Mouse (Mus musculus) retina, postnatal 1 day (tissue): ENCODE measurements at regions not wholly inside any gene's neighbourhood (a gene's known extent, or its start where the extent isn't known, plus 50 kb on each side); places are given as distances from the start of the nearest gene placed in this dataset.
"Not testable (repeated sequence)": the region's sequence is repeated elsewhere in the genome, so short reads cannot be mapped to it uniquely, and the experiment has no call there.

Experiments
- DNase-seq: peaks from one replicate; pipeline ENCODE4 v3.0.0-alpha.2; 2012

DNA sequence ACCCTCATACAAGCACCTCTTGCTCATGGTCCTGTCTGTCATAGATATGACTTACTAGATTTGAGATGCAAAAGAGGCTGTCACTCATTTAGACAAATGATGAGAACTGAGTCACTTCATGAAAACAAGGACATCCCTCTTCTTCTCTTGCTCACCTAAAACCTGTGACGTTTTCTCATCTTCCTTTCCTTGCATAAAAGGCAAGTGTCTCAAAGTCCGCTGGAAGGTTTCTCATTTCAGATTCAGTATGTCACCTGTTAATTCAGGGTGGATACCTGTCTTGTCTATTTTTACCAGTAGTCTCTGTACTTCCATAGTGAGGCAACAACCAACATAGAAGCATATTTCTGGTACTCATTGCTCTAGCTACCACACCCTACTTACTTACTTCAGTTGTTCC lies 325.6 kb downstream of the Car8 start:
- no peak for DNase-seq

DNA sequence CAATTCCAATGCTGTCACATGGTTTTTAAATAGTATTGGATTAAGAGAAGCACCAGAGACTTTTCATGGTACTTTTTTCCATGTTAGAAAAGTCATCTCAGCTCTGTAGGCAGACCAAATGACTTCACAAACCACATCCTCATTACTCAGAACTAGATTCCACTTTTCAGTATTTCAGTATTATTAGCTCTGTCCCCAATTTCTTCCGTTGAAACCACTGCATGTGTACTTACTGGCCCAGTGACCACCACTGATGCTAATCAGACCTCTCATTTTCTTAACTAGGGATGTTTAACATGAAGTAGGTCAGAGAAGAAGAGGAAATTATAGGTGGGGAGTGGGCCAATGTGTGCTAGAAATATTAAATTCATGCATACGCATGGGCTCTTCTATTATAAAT lies 326.2 kb downstream of the Car8 start:
- no peak for DNase-seq

DNA sequence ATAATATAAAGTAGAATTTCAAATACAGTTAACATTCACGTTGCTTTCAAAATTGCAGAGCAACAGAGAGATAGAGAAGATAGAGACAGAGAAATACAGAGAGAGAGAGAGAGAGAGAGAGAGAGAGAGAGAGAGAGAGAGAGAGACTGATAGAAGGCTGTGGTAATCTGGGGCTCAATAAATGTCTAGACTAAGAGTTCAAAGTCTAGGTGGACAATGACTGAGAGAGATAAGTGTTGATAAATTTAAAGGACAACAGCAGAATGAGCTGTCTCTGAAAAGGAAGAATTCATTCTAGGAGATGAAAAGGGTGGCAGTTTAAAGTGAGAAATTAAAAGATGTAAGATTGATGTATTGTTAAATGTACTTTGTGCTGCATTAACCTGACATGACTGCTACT lies 335.7 kb downstream of the Car8 start:
- DNase-seq: no peak

DNA sequence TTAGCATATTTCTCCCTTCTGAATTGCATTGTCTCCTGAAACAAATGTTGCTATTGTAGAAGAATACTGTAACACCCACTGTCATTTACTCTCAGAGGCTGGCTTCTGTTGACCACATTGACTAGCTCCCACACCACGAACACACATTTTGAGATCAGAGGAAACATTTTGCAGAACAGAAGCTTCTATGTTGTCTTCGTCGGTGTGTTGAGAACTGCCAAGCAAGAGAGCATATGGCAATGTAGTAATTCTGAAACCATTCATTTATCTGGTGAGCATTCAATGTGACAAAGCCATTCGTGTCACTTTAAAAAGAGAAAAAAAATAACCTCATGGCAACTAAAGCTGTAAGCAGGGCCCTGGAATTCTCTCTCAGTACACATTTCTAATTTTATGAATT lies 343.9 kb downstream of the Car8 start:
- peak; percentile 13 for DNase-seq

DNA sequence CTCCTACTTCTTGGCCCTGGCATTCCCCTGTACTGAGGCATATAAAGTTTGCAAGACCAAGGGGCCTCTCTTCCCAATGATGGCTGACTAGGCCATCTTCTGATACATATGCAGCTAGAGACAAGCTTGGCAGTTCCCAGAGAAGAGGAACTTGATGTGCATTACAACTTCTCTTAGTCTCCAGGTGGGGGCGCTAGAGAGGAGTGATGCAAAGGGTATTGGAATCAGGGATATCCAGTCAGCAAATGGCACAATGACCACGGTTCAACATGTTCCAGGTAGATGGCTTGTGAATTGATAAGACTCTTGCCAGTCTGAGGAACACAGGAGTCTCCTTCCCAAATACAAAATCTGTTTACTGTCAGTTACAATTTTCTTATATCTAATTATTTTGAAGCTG lies 347.7 kb downstream of the Car8 start:
- no peak for DNase-seq

DNA sequence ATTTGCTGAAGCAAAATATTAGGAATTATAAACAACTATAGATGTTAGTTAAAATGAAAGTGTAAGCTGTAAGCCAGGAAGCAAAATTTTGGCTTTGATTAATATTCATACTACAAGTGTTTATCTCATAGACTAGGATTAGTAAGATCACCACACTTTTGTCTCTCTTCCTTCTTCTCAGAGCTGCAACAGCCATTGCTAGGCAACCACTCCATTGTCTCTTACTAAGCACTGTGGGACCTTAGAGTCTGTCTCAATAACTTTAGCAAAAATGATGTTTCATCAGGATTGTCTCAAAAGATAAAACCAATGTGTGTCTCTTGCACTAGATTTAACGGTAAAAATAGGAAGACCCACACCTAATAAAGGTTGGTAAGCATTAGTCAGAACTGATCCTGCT lies 384.3 kb downstream of the Car8 start:
- DNase-seq: peak; percentile 24

DNA sequence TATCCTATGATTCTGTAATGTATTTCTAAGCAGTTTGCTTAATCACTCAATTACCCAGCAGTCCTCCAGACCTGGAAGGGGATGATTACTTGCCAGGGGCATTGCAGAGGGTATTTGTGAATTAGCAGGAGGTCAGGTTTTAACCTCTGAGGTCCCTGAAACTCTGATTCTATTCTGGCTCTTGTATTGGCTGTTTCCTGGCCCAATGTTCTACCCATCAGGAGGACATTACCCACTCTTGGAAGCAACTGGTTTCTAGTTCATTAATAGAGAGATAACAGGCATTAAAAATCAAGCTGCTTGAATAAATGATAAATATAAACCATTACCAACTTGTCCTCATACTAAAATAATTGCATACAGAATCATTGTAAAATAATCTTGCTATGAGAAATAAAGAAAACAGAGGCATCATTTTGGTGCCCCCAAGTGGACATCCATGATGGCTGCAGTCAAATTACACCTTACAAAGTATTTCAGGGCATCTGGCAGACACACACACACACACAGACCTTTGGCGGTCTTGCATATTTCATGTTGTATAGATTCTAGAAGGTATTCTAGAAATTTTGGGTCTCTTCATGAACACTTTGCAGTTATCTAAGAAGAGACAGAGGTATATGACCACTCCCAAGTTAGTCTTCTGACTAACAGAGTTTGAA lies 385.6 kb downstream of the Car8 start:
- peak; percentile 71 for DNase-seq

DNA sequence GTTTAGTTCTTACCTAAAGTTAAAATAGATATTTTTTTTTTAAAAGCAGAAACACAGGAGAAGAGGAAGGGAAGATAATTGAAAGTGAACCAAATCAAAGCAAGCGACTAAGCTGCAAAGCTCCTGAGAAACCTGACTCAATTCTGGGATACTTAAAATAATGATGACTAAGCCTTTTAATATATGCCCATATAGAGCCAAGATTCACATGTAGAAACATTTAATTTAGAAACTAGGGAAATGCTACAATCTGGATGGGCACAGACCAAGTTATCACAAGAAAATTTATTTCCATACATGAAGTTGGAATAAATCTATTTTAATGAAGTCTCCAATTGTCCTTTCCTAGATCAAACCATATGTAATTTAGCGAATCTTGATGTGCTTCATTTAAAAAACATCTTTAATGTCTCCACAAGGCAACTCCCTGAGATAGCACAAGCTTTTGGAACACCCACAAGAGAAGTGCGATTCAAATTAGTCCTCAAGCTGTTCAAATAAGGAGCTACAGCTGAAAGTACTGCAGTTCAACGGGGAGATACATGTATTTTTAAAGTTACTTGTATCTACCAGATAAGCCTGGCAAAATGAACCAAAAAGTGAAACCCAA lies 386.7 kb downstream of the Car8 start:
- no peak for DNase-seq

DNA sequence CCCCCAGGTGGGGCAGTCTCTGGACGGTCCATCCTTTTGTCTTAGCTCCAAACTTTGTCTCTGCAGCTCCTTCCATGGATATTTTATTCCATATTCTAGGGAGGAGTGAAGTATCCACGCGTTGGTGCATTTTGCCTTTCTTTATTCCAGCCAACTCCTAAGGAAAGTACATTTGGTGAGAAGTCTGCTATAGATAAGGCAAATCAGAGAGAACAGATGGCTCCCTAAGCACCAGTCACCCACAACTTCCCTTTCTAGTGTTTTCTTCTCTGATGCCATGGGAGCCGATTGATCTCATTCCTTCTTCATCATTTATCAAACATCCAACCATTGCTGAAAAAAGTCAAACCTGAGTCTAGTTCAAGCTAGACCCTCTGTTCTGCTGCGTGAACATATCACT lies 391.4 kb downstream of the Car8 start:
- no peak for DNase-seq

DNA sequence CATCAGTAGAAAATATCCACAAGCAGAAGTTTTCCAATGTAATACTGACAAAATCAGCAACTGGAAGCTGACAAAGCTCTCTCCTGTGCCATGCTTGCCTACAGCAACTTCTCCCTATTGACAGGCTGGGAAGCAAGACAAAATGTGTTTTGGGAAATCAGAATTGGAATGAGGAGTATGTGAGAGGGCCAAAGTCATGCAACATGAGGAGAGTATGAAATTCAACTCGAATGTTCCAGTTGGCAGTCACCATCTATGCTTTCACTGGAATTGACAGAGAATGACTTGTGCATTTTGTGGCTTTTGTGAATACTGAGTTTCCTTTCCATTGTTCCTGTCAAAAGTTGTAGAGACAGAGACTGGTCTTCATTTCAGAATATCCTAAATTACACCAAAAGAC lies 409.7 kb downstream of the Car8 start:
- no peak for DNase-seq

DNA sequence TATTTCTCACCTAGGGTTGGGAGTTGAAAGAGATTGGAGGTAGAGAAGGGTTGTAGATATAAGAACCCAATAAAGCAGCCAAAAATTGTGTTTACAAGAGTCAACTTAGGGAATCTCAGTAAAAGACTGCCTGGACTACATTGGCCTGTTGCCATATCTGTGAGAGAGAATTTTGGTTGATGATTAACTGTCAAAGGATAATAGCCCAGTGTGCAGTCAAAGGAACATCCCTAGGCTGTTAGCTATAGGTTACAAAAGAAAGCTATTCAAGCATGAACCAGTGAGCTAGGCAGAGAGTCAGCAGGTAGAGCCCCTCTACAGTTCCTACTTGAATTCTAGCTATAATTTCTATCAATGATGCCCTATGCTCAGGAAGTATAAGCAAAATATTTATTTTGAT lies 419.0 kb downstream of the Car8 start:
- DNase-seq: no peak

DNA sequence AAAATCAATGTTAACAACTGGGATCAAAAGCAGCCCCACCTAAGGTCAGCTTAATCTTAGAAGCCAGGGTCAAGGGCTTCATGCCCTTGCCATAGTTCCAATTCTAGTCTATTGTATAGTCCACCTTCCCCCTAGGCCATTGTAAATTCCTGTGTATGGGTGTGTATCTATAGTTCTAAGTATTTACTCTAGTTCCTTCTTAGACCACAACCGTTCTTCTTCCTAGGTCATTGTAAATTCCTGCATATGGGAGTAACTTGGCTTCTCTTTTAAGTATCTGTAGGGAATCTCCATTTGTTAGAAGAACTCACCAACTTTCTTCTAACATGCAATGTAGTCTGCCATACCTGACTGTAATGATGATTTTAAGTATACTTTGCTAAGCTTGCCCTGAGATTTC lies 461.1 kb downstream of the Car8 start:
- DNase-seq: not testable (repeated sequence)

DNA sequence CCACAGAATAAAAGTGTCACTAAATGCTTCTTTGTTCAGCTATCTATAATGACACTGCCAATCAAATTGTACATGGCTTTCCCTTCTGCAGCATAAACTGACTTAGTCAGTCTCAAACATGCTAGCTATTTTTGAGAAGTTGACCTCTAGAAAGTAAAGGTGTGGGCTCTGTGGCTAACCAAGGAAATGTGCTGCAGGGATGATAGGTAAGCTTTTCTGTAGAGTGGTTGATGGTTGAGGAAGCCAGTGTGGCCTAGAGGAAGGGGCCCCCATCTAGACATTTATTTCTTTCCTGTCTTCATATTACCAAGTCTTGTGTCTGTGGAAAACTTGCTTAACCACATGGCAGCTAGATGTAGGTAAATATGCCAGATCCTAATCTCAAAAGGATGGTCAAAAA lies 483.4 kb downstream of the Car8 start:
- DNase-seq: no peak

DNA sequence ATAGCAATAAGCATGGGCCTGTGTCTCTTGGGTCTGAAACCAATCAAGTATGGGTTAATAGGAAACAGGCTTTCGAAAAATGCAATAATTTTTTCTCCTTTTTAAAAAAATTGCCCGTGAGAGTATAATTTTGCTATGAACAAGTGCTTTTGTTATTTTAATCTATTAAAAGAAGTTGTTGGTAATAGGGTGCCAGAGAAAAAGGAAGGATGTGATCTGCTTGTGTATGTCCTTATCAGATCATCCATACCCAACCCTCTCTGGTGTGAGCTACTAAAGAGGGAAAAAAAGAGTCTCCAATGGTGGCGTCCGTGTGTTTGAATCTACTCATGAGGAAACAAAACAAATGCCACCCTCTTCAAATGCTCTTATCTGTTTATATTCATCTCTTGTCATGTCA lies 484.9 kb downstream of the Car8 start:
- peak; percentile 9 for DNase-seq

DNA sequence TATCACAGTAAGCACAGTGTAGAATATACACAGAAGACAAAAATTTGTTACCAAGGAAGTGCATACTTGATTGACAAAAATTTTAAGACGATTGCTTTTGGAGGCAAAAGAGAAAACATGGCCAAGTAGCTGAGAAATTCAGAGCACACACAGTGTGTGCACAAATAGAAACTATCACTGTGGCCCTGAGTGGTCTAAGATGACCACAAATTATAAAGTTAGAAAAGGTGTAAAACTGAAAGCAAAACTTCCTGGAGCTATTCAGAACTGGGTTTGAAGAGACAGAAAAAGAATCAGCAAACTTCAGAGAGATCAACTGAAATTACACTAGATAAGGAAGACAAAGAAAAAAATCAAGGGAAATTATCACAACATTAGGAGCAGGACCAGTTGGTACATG lies 487.6 kb downstream of the Car8 start:
- no peak for DNase-seq

DNA sequence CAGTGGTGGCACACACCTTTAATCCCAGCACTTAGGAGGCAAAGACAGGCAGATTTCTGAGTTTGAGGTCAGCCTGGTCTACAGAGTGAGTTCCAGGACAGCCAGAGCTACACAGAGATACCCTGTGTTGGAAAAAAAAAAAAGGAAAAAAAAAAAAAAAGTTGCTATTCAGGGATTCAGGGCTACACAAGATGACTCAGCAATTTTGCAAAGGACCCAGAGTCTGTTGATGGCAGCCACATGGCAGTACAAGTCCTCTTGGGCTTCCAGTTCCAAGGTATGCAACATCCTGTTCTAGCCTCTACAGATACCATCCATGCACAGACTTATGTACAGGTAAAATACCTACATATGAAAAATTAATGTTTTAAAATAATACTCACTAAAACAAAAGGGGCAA lies 515.9 kb downstream of the Car8 start:
- DNase-seq: no peak

DNA sequence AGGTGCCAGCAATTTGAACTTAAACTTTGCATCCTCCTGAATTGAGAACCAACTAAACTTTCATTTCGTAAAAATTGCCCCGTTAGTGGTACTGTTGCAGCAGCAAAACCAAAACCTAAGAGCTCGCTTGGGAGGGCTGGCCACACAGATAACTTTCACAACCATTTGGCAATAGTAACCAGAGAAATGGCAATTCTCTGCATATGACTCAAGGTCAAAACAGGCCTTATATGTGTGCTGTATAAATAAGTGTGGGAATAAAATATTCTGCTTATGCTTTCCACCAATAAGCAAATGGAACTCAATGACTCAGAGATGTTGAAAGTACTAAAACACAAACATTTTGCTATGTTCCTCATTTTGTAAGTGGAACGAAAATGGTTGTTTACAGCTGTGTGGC lies 550.3 kb downstream of the Car8 start:
- no peak for DNase-seq

DNA sequence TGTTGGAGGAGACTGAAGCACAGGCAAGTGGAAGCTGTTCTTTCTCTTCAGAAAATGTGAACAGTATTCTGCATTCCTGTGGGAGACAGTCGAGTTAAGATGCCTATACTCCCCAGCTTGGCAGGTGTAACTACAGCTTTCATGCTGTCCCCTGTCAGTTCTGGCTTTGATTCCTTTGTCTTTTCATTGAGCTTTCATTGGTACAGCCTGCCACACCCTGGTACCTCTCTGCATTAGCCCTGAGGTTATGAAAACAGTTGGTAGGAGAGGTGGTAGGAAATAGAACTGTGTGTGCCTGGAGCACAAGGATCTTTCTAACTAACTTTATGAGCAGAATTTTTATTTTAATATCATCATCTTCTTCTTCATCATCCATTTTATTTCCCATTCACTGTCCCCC lies 551.6 kb downstream of the Car8 start:
- no peak for DNase-seq

DNA sequence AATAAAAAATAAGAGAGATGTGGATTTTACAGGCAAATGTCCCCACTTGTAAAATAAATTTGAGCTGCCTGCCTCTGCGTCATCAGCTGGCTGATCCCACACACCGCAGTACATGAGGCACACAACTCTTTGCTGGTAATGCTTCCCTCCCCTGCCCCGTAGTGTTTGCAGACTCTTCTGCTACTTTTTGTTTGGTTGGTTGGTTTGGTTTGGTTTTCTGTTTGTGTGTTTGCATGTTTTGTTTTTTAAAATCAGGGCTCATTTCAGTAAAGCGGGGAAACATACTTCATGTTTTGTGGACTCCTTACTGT lies 568.1 kb downstream of the Car8 start:
- no peak for DNase-seq

DNA sequence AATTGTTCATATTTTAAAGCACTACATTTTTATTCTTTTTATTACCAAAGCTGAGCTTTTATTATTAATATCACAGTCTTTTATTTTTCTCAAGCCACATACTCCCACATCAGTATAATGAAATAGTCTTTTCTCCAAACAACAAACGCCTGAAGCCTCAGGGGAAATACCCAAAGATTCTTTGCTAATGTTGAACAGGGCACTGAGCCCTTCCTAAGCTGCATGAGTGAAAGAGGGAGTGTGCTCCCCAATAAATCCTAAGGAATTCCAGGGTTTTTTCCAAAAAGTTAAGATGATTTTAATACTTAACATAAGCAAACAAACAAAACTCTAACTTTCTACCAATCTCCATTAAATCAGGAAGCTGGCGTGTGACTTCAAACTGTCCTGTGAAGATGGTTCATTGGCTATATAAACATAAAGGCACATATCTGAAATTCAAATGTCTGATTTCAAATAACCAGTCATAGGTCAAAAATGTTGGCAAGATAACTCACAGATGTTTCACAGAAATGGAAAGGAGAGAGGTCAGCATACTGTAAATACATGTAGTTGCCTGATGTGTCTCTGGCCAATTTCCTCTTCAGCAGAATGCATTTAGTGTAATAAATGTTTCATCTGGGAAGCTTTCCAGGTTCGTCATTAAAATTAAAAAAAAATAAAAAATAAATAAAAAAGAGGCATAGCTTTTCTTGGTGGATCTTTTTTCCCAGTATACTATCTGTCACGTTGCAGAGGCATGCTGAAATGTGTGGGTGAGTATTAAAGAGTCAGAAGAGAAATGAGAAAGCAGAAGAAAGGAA lies 568.6 kb downstream of the Car8 start:
- no peak for DNase-seq

DNA sequence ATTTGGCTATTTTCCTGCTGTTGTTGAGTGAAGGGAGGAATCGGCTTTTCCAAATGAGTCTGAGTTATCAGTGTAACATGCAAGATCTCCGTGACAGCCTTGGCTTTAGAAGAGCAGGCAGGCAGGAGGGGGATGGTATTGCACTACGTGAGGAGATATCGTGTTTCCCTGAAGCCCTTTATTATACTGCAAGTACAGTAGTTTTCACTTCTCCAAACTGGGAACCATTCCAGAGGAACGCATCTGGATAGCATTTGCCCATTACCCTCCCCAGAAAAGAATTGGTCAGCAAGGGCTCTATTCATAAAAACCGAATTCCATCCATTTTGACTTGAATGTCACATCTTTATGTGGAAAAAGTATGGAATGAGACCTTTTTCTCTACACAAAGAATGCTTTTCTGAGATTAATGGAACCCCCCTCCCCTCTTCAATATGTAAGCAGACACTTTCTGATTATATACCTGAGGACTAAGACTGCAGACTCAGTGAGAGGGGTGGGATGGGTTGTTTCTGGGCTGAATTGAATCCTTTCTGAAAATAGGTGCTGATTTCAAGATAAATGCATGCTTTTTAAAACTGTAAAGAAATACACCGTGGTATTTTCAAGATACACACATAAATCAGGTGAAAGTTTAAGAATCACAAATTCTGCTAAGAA lies 571.8 kb downstream of the Car8 start:
- DNase-seq: peak; percentile 21

DNA sequence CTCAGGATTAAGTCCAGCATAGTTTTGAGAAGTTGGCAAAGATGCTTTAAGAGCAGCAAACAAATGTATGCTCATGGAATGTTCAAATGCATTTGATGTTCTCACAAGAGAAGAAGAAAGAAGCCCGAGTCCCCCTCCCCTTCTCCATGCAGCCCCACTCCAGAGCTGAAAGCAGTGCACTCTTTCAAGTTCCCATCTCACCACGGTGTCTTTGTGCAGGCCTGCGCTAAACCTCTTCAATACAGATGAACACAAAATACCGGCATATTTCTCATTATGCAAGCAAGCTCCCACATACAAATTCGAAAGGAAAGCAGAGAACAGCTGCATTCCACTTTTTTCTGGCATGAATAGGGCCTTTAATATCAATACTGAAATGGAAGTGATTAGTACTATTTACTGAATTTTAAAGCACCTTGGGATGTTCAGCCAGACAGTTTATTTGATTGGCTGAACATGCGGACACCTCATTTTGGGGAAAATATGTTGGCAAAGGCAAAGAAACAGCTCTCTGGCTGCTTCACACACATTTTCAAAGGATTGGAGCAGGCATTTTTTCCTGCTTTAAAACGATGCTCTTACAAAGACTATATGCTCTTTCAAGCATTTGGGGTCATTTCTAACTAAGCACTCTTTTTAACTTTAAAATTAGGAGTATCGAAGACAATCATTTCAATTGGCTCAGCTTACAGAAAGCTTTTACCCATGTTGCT lies 595.8 kb downstream of the Car8 start:
- DNase-seq: no peak

DNA sequence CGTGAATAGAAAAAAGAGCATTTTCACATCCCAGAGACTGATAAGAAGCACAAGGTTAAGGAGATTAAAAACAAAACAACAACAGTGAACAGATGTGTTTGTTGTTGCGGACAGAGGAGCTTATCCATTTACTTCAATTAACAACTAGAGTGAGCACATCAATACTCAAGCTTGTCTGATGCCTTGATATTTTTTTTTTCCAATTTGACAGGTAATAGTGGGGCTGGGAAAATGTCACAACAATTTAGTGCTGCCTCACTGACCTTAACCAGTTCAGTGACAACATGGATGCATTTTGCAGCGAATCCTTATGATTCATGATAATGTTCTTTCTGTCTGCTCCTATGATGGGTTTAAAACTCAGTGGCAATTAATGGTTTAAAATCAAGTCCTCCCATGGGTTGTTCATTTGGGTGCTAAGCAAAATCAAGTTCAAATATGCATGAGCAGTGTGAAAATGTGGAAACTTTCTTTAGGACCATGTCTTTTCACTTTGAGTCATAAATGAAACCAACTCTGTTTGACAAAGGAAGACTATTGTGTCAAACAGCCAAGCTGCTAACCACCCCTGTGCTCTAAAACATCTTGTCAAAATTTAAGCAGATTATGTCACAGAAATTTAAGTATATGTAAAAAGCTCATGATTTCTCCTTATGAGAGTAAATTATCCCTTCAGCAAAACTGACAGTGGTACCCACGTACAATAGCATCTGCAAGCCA lies 641.0 kb downstream of the Car8 start:
- DNase-seq: peak; percentile 77
